Mouse (Mus musculus): ENCODE measurements around the gene Dync1li1. TPM values are rescaled to one million over a fixed set of nuclear protein-coding genes. Genes with fewer than 3 reads are reported as not detected.

Dync1li1 gene
- polyA plus RNA-seq, 1 experiment from 2014 or later, result 49.9 TPM

DNA sequence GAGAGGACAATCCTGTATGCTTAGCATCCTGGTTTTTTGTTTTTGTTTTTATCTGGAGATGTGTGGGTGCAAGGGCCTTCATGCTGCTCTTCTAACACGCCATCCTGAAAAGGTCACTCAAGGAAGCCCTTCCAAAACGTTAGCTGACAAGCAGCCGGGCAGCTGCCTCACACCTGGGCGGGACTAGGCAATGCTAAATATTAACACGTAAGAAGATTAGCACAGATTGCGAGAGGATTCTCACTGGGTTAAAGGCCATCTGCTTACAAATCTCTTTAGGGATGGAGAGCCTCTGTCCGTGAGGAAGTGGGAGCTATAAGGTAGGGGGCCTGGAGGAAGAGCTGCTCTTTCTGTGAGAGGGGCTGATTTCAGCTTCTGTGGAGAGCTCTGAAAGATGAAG, 26.6 kb upstream of the Dync1li1 start:
- no peak overlapping the region for H3K9ac ChIP-seq
- H3K27ac ChIP-seq (ENCODE audit: low read depth), result no peak overlapping the region
- H3K4me2 ChIP-seq, result no peak overlapping the region
- no peak for DNase-seq
- H3K27me3 ChIP-seq (ENCODE audit: insufficient read depth, low read length), result no peaks in the 10 kb centered on the region
- no peaks in the 10 kb centered on the region for H3K36me3 ChIP-seq (ENCODE audit: insufficient read depth)
- 25% methylated on average over 7 of the region's 7 CpGs for WGBS
- no peak for TF ChIP-seq CTCF (IDR thresholded peaks at IDR 0.05; ENCODE audit: low read depth)
- H3K4me1 ChIP-seq (ENCODE audit: insufficient read depth), result no peaks in the 10 kb centered on the region
- no peaks in the 10 kb centered on the region; the same call in 1 of the 2 replicates for H3K9me3 ChIP-seq (ENCODE audit: low read depth, low read length)
- ATAC-seq (ENCODE audit: insufficient read depth), result no peak
- no peak overlapping the region for H3K4me3 ChIP-seq (ENCODE audit: low read depth, low read length)

- DNase-seq, result no peak
- Histone ChIP-seq H3K27me3 (ENCODE audit: insufficient read depth, low read length) (no peaks in the 10 kb centered on the region), H3K4me2 (no peak overlapping the region), H3K4me3 (ENCODE audit: low read depth, low read length) (no peak overlapping the region), H3K4me1 (ENCODE audit: insufficient read depth) (no peaks in the 10 kb centered on the region), H3K9me3 (ENCODE audit: low read depth, low read length) (no peaks in the 10 kb centered on the region), H3K9ac (no peak overlapping the region), H3K36me3 (ENCODE audit: insufficient read depth) (no peaks in the 10 kb centered on the region), H3K27ac (ENCODE audit: low read depth) (no peak overlapping the region)
- no peak for ATAC-seq (ENCODE audit: insufficient read depth)
- 84% methylated on average over 11 of the region's 11 CpGs for WGBS
- TF ChIP-seq CTCF (IDR thresholded peaks at IDR 0.05; ENCODE audit: low read depth), result no peak
Observed at GRCm38 (mm10) chr9:114663782-114664181, 24.8 kb upstream of the Dync1li1 start.

GRCm38 (mm10) chr9:114666858-114667257, 21.7 kb upstream of the Dync1li1 start:
- no peaks in the 10 kb centered on the region for H3K4me1 ChIP-seq (ENCODE audit: insufficient read depth)
- no peak overlapping the region for H3K4me3 ChIP-seq (ENCODE audit: low read depth, low read length)
- TF ChIP-seq CTCF (IDR thresholded peaks at IDR 0.05; ENCODE audit: low read depth), result no peak
- no peak overlapping the region for H3K9ac ChIP-seq
- H3K4me2 ChIP-seq, result no peak overlapping the region
- no peaks in the 10 kb centered on the region for H3K36me3 ChIP-seq (ENCODE audit: insufficient read depth)
- H3K27ac ChIP-seq (ENCODE audit: low read depth), result no peak overlapping the region
- DNase-seq (no peak), ATAC-seq (ENCODE audit: insufficient read depth) (no peak)
- no peaks in the 10 kb centered on the region for H3K9me3 ChIP-seq (ENCODE audit: low read depth, low read length)
- WGBS, result 77% methylated on average over 10 of the region's 10 CpGs
- no peaks in the 10 kb centered on the region for H3K27me3 ChIP-seq (ENCODE audit: insufficient read depth, low read length)

- Histone ChIP-seq H3K4me1 (ENCODE audit: insufficient read depth) (no peaks in the 10 kb centered on the region), H3K9ac (no peak overlapping the region), H3K27ac (ENCODE audit: low read depth) (no peak overlapping the region), H3K4me2 (no peak overlapping the region), H3K4me3 (ENCODE audit: low read depth, low read length) (no peak overlapping the region), H3K36me3 (ENCODE audit: insufficient read depth) (no peaks in the 10 kb centered on the region), H3K9me3 (ENCODE audit: low read depth, low read length) (no peaks in the 10 kb centered on the region), H3K27me3 (ENCODE audit: insufficient read depth, low read length) (no peaks in the 10 kb centered on the region)
- no peak for TF ChIP-seq CTCF (IDR thresholded peaks at IDR 0.05; ENCODE audit: low read depth)
- WGBS, result 72% methylated on average over 4 of the region's 4 CpGs
- DNase-seq, result no peak
- ATAC-seq (ENCODE audit: insufficient read depth), result no peak
Observed at GRCm38 (mm10) chr9:114668047-114668446, 20.5 kb upstream of the Dync1li1 start.

DNA sequence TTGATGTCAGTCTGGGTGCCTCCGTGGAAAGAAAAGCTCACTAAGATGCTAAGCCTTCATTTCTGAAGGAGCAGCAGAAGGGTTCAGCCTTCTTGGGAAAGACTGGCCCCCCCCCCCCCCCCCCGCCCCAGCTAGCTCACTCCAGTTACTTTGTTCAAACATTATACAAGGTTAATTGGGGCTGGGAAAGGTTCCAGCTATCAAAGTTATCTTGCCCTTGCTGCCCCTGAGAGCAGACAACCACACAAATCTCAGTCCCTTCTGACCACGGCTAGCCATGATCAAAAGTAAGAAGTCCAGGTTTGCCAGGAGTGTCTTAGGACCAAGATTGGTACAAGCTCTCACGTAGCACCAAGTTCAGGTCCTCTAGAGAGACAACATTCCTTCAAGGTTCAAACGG, 19.6 kb upstream of the Dync1li1 start:
- no peak for TF ChIP-seq CTCF (IDR thresholded peaks at IDR 0.05; ENCODE audit: low read depth)
- Histone ChIP-seq H3K4me2 (no peak overlapping the region), H3K4me3 (ENCODE audit: low read depth, low read length) (no peak overlapping the region), H3K27ac (ENCODE audit: low read depth) (no peak overlapping the region), H3K4me1 (ENCODE audit: insufficient read depth) (no peaks in the 10 kb centered on the region), H3K9ac (no peak overlapping the region), H3K9me3 (ENCODE audit: low read depth, low read length) (no peaks in the 10 kb centered on the region), H3K27me3 (ENCODE audit: insufficient read depth, low read length) (no peaks in the 10 kb centered on the region), H3K36me3 (ENCODE audit: insufficient read depth) (no peaks in the 10 kb centered on the region)
- WGBS, result 61% methylated on average over 5 of the region's 5 CpGs
- no peak for DNase-seq
- no peak for ATAC-seq (ENCODE audit: insufficient read depth)

GRCm38 (mm10) chr9:114671946-114672345, 16.6 kb upstream of the Dync1li1 start:
- H3K27ac ChIP-seq (ENCODE audit: low read depth), result no peak overlapping the region
- 69% methylated on average over 1 of the region's 1 CpGs for WGBS
- no peaks in the 10 kb centered on the region for H3K4me1 ChIP-seq (ENCODE audit: insufficient read depth)
- no peak overlapping the region for H3K4me3 ChIP-seq (ENCODE audit: low read depth, low read length)
- H3K4me2 ChIP-seq, result no peak overlapping the region
- no peaks in the 10 kb centered on the region for H3K27me3 ChIP-seq (ENCODE audit: insufficient read depth, low read length)
- TF ChIP-seq CTCF (IDR thresholded peaks at IDR 0.05; ENCODE audit: low read depth), result no peak
- no peaks in the 10 kb centered on the region for H3K9me3 ChIP-seq (ENCODE audit: low read depth, low read length)
- no peak for DNase-seq
- H3K9ac ChIP-seq, result no peak overlapping the region
- no peak for ATAC-seq (ENCODE audit: insufficient read depth)
- H3K36me3 ChIP-seq (ENCODE audit: insufficient read depth), result no peaks in the 10 kb centered on the region

GRCm38 (mm10) chr9:114672703-114673561, 15.7 kb upstream of the Dync1li1 start:
- 5% methylated on average over 24 of the region's 24 CpGs for WGBS
- peak overlapping the region; percentile 65 for H3K4me2 ChIP-seq
- no peak for TF ChIP-seq CTCF (IDR thresholded peaks at IDR 0.05; ENCODE audit: low read depth)
- no peaks in the 10 kb centered on the region for H3K4me1 ChIP-seq (ENCODE audit: insufficient read depth)
- no peaks in the 10 kb centered on the region for H3K9me3 ChIP-seq (ENCODE audit: low read depth, low read length)
- H3K27me3 ChIP-seq (ENCODE audit: insufficient read depth, low read length), result no peaks in the 10 kb centered on the region
- no peak overlapping the region for H3K27ac ChIP-seq (ENCODE audit: low read depth)
- H3K4me3 ChIP-seq (ENCODE audit: low read depth, low read length), result peak overlapping the region; percentile 29
- DNase-seq (peak; percentile 42), ATAC-seq (ENCODE audit: insufficient read depth) (peak; percentile 60; the same call in 1 of the 2 replicates)
- peak overlapping the region; percentile 42 for H3K9ac ChIP-seq
- H3K36me3 ChIP-seq (ENCODE audit: insufficient read depth), result no peaks in the 10 kb centered on the region
